Mouse (Mus musculus) MN1 (cell line): ENCODE measurements around the gene Nckipsd.
A peak's percentile ranks its signal among the peaks of the same experiment; 100 is the strongest.

Experiments
- DNase-seq: peaks from one replicate; pipeline ENCODE4 v3.0.0-alpha.2; 2016; ENCODE audit warnings: low spot score

Nckipsd gene

GRCm38 (mm10) chr9:108848419-108848818, 40.3 kb downstream of the Nckipsd start:
- DNase-seq: no peak

- DNase-seq: no peak
Measured at GRCm38 (mm10) chr9:108852976-108853375, 44.8 kb downstream of the Nckipsd start, which contains the start of gene Slc26a6. TSS of gene Slc26a6 (plus strand) at chr9:108853283.

DNA sequence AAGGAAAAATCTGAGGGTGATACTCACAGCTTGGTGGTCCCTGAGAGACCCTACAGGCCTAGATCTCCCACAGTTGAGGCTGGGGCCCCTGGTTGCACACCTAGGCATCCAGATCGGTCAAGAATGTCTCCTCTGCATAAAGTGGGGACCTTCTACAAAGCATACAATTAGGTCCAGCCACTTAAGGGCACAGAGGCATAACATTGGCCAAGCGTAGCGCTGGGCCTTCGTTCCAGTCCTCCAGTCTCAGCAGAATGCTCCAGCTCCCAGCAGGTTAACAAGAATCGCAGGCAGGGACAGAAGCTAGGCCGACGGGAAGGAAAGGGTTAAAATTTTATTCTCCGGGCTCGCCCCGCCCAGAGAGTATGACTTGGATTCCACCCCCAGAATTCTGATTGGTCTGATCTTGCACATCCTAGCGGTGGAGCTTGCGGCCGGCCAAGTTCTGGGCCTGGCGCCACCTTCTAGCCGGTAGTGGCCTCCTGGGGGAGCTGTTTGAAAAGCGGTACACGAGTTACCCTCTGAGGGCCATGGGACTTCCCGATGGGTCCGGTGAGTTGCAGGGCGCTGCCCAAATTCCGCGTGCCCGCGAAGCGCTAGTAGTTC, 45.6 kb downstream of the Nckipsd start:
- peak; percentile 95 for DNase-seq

- peak; percentile 90 for DNase-seq
Measured at GRCm38 (mm10) chr9:108854241-108854696, 46.1 kb downstream of the Nckipsd start.

DNA sequence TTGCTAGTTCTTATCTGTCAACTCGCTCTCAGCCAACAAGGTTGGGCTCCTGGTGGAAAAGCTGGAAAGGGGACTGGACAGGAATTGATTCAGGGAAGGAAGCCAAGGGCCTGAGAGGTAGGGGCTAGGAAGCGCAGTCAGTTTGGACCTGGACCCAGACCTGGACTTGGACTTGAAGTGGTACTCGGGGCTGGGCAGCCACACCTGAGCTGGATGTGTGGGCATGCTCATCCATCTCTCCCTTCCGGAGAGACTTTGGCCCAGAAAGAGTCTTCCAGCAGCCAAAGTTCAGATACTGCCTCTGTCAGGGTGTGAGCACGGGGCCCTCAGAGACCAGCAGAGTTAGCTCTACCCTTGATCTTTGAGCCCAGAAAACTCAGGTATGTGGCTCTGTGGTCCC, 47.2 kb downstream of the Nckipsd start:
- no peak for DNase-seq

DNA sequence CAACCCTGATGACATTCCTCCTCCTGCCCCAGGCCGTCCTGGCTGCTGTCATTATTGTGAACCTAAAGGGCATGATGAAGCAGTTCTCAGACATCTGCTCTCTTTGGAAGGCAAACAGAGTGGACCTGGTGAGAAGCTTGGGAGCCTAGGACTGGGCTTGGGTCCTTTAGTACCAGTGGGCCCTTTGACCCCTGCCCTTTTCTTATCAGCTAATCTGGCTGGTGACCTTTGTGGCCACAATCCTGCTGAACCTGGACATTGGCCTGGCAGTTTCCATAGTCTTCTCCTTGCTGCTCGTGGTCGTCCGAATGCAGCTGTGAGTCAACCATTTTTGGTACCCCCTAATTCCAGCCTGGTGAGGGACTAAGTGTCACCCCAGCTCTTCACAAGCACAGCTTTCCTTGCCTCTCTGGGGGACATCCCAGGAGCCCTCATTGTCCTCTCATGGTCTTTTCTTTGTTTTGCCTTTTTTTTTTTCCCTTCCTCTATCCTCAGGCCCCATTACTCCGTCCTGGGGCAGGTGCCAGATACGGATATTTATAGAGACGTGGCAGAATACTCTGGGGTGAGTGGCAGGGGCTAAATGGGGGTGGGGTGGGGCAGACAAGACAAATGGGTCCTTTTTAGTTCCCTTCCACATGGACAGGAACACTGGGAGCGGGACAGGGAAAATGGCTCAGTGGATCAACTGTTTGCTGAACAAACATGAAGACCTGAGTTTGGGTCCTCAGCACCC, 50.8 kb downstream of the Nckipsd start:
- DNase-seq: no peak
